Mouse (Mus musculus): ENCODE results near the gene Pef1. TPM values are rescaled to one million over a fixed set of nuclear protein-coding genes. Genes with fewer than 3 reads are reported as not detected.
A peak's percentile ranks its signal among the peaks of the same experiment; 100 is the strongest.

The Pef1 gene
- polyA plus RNA-seq, 1 experiment = 55.6 TPM

DNA sequence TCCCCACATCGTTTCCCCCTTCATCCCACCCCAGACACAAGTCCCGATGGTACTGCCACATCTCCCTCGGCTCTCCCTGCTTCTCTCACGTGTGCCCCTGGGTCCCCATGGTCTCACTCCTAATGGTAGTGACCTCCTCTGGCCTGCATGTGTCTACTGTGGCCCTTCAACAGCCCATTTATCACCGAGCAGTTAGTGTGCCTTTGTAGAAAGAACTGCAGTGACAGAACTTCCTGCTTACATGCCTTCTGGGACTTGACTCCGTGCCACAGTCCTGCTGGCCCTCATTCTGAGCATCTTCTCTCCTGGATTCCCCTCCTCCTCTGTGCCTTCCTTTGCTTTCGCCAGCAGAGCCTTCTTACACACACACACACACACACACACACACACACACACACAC lies 39.2 kb upstream of the Pef1 start:
- H3K4me1 ChIP-seq (ENCODE audit: control insufficient read depth, insufficient read depth, low read length) = peaks cover 2% of the 10 kb centered on the region; the same call in 1 of the 2 replicates
- no peak for TF ChIP-seq POLR2A (IDR thresholded peaks at IDR 0.05; ENCODE audit: control insufficient read depth, low read depth, low read length)

DNA sequence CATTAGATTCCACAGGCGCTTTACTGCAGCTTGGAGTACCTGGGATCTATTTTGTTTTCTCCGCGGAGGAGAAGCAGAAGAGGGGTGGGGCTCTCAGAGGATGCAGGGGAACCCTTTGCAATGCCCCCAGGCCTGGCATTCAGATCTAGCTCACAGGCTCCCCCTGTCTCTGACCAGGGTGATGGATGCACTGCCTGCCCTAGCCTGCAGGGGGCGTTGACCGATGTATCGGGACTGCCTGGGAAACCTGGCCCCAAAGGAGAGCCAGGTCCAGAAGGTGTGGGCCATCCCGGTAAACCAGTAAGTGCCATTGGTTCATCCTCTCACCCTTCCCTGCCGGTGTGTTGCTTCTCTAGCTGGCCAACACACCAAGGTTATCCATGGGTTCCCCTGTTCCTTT lies 35.5 kb upstream of the Pef1 start:
- H3K27ac ChIP-seq (ENCODE audit: control insufficient read depth, insufficient read depth, low read depth, low read length) = no peak overlapping the region
- H3K27me3 ChIP-seq (ENCODE audit: control insufficient read depth, insufficient read depth, low read length) = no peaks in the 10 kb centered on the region
- no peaks in the 10 kb centered on the region; the same call in 1 of the 2 replicates for H3K36me3 ChIP-seq (ENCODE audit: control insufficient read depth, insufficient read depth, low read length)
- no peak overlapping the region for H3K4me3 ChIP-seq (ENCODE audit: control insufficient read depth, low read depth, low read length)
- TF ChIP-seq CTCF (IDR thresholded peaks at IDR 0.05; ENCODE audit: control insufficient read depth, insufficient read depth, insufficient replicate concordance, low read depth, low read length) (peak; percentile 90; the same call in 1 of the 2 replicates), POLR2A (IDR thresholded peaks at IDR 0.05; ENCODE audit: control insufficient read depth, low read depth, low read length) (no peak)
- H3K4me1 ChIP-seq (ENCODE audit: control insufficient read depth, insufficient read depth, low read length) = peaks cover 2% of the 10 kb centered on the region; the same call in 1 of the 2 replicates

More for the DNA sequence above, 39.2 kb upstream of the Pef1 start:
- H3K27me3 ChIP-seq (ENCODE audit: control insufficient read depth, insufficient read depth, low read length) = no peaks in the 10 kb centered on the region
- H3K4me3 ChIP-seq (ENCODE audit: control insufficient read depth, low read depth, low read length) = no peak overlapping the region
- no peak overlapping the region for H3K27ac ChIP-seq (ENCODE audit: control insufficient read depth, insufficient read depth, low read depth, low read length)
- no peaks in the 10 kb centered on the region; the same call in 1 of the 2 replicates for H3K36me3 ChIP-seq (ENCODE audit: control insufficient read depth, insufficient read depth, low read length)

GRCm38 (mm10) chr4:130070523-130070922 lies 31.8 kb upstream of the Pef1 start:
- no peak overlapping the region for H3K4me3 ChIP-seq (ENCODE audit: control insufficient read depth, low read depth, low read length)
- no peak for TF ChIP-seq POLR2A (IDR thresholded peaks at IDR 0.05; ENCODE audit: control insufficient read depth, low read depth, low read length)
- TF ChIP-seq CTCF (IDR thresholded peaks at IDR 0.05; ENCODE audit: control insufficient read depth, insufficient read depth, insufficient replicate concordance, low read depth, low read length) = no peak
- no peak overlapping the region for H3K27ac ChIP-seq (ENCODE audit: control insufficient read depth, insufficient read depth, low read depth, low read length)
- H3K4me1 ChIP-seq (ENCODE audit: control insufficient read depth, insufficient read depth, low read length) = peaks cover 2% of the 10 kb centered on the region; the same call in 1 of the 2 replicates
- H3K36me3 ChIP-seq (ENCODE audit: control insufficient read depth, insufficient read depth, low read length) = no peaks in the 10 kb centered on the region; the same call in 1 of the 2 replicates
- H3K27me3 ChIP-seq (ENCODE audit: control insufficient read depth, insufficient read depth, low read length) = no peaks in the 10 kb centered on the region

- Histone ChIP-seq H3K27ac (ENCODE audit: control insufficient read depth, insufficient read depth, low read depth, low read length) (no peak overlapping the region), H3K27me3 (ENCODE audit: control insufficient read depth, insufficient read depth, low read length) (no peaks in the 10 kb centered on the region), H3K4me3 (ENCODE audit: control insufficient read depth, low read depth, low read length) (no peak overlapping the region), H3K36me3 (ENCODE audit: control insufficient read depth, insufficient read depth, low read length) (no peaks in the 10 kb centered on the region; the same call in 1 of the 2 replicates), H3K4me1 (ENCODE audit: control insufficient read depth, insufficient read depth, low read length) (peaks cover 2% of the 10 kb centered on the region; the same call in 1 of the 2 replicates)
- TF ChIP-seq CTCF (IDR thresholded peaks at IDR 0.05; ENCODE audit: control insufficient read depth, insufficient read depth, insufficient replicate concordance, low read depth, low read length) (no peak), POLR2A (IDR thresholded peaks at IDR 0.05; ENCODE audit: control insufficient read depth, low read depth, low read length) (no peak)
These were observed 30.6 kb upstream of the Pef1 start for GRCm38 (mm10) chr4:130071758-130072157.

- Histone ChIP-seq H3K27ac (ENCODE audit: control insufficient read depth, insufficient read depth, low read depth, low read length) (no peak overlapping the region), H3K27me3 (ENCODE audit: control insufficient read depth, insufficient read depth, low read length) (no peaks in the 10 kb centered on the region), H3K4me1 (ENCODE audit: control insufficient read depth, insufficient read depth, low read length) (no peaks in the 10 kb centered on the region), H3K4me3 (ENCODE audit: control insufficient read depth, low read depth, low read length) (no peak overlapping the region), H3K36me3 (ENCODE audit: control insufficient read depth, insufficient read depth, low read length) (no peaks in the 10 kb centered on the region; the same call in 1 of the 2 replicates)
- TF ChIP-seq CTCF (IDR thresholded peaks at IDR 0.05; ENCODE audit: control insufficient read depth, insufficient read depth, insufficient replicate concordance, low read depth, low read length) (no peak), POLR2A (IDR thresholded peaks at IDR 0.05; ENCODE audit: control insufficient read depth, low read depth, low read length) (no peak)
These were observed 29.0 kb upstream of the Pef1 start for GRCm38 (mm10) chr4:130073367-130073766.

GRCm38 (mm10) chr4:130074761-130075515 lies 27.4 kb upstream of the Pef1 start:
- H3K27ac ChIP-seq (ENCODE audit: control insufficient read depth, insufficient read depth, low read depth, low read length) = no peak overlapping the region
- H3K4me1 ChIP-seq (ENCODE audit: control insufficient read depth, insufficient read depth, low read length) = no peaks in the 10 kb centered on the region
- no peaks in the 10 kb centered on the region for H3K27me3 ChIP-seq (ENCODE audit: control insufficient read depth, insufficient read depth, low read length)
- no peak overlapping the region for H3K4me3 ChIP-seq (ENCODE audit: control insufficient read depth, low read depth, low read length)
- TF ChIP-seq POLR2A (IDR thresholded peaks at IDR 0.05; ENCODE audit: control insufficient read depth, low read depth, low read length) = no peak
- TF ChIP-seq CTCF (IDR thresholded peaks at IDR 0.05; ENCODE audit: control insufficient read depth, insufficient read depth, insufficient replicate concordance, low read depth, low read length) = no peak
- no peaks in the 10 kb centered on the region; the same call in 1 of the 2 replicates for H3K36me3 ChIP-seq (ENCODE audit: control insufficient read depth, insufficient read depth, low read length)

DNA sequence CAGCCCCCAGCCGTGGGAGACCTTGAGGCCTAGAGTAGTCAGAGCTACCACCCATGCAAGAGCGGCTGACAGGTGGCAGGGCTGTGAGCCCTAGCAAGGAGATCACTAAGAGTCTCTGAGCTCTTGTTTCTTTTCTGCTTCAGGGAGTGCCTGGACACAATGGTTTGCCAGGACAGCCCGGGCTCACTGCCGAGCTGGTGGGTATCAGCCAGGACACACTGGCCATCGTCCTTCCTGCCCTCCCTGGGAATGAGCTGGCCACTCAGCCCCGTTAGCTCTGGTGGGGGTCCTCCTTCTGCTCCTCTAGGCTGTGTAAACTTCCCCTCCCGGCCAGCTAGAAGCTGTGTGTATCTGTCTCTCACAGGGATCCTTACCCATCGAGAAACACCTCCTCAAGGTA lies 25.5 kb upstream of the Pef1 start:
- no peaks in the 10 kb centered on the region for H3K4me1 ChIP-seq (ENCODE audit: control insufficient read depth, insufficient read depth, low read length)
- no peak overlapping the region for H3K27ac ChIP-seq (ENCODE audit: control insufficient read depth, insufficient read depth, low read depth, low read length)
- no peak overlapping the region for H3K4me3 ChIP-seq (ENCODE audit: control insufficient read depth, low read depth, low read length)
- no peaks in the 10 kb centered on the region; the same call in 1 of the 2 replicates for H3K36me3 ChIP-seq (ENCODE audit: control insufficient read depth, insufficient read depth, low read length)
- H3K27me3 ChIP-seq (ENCODE audit: control insufficient read depth, insufficient read depth, low read length) = no peaks in the 10 kb centered on the region
- TF ChIP-seq CTCF (IDR thresholded peaks at IDR 0.05; ENCODE audit: control insufficient read depth, insufficient read depth, insufficient replicate concordance, low read depth, low read length) = no peak
- TF ChIP-seq POLR2A (IDR thresholded peaks at IDR 0.05; ENCODE audit: control insufficient read depth, low read depth, low read length) = no peak

Data from testis, adult 2 months (tissue).